Mouse (Mus musculus) hindbrain, postnatal 0 days (tissue): Measurements from ENCODE around the gene Srarp. TPM values are rescaled to one million over a fixed set of nuclear protein-coding genes. Genes with fewer than 3 reads are reported as not detected.

ENCODE experiments used
- ATAC-seq: fragments of 200-750 bp; cut with Nextera tagmentation; 2 replicates; pipeline ENCODE4 v1.8.0; 2017; ENCODE audit warnings: mild to moderate bottlenecking, moderate TSS enrichment, moderate library complexity
- DNase-seq: peaks from one replicate; pipeline ENCODE4 v3.0.0-alpha.2; 2015; ENCODE audit warnings: low spot score
- H3K27ac ChIP-seq: fragments of 300-500 bp; sonication (generic); 2 replicates; pipeline ENCODE4 v1.5.1; 2014; ENCODE audit warnings: mild to moderate bottlenecking
- H3K27me3 ChIP-seq: fragments of 300-500 bp; sonication (generic); 2 replicates; pipeline ENCODE4 v1.6.1; 2014; ENCODE audit warnings: low read length, mixed read lengths; ENCODE audit not compliant: insufficient read depth
- H3K36me3 ChIP-seq: fragments of 300-500 bp; sonication (generic); 2 replicates; pipeline ENCODE4 v1.6.1; 2014; ENCODE audit warnings: low read length, mixed read lengths; ENCODE audit not compliant: insufficient read depth
- H3K4me1 ChIP-seq: fragments of 300-500 bp; sonication (generic); 2 replicates; pipeline ENCODE4 v1.6.1; 2014; ENCODE audit warnings: antibody characterized with exemption, low read length, mixed read lengths; ENCODE audit not compliant: insufficient read depth
- H3K4me2 ChIP-seq: fragments of 300-500 bp; sonication (generic); 2 replicates; pipeline ENCODE4 v1.6.1; 2014; ENCODE audit warnings: low read depth, mild to moderate bottlenecking, low read length, moderate library complexity, mixed read lengths
- H3K4me3 ChIP-seq: fragments of 300-500 bp; sonication (generic); 2 replicates; pipeline ENCODE4 v1.5.1; 2014; ENCODE audit warnings: low read length
- H3K9ac ChIP-seq: fragments of 300-500 bp; sonication (generic); replicated peaks from 2 replicates; pipeline ENCODE4 v1.6.1; 2014; ENCODE audit warnings: mild to moderate bottlenecking, low read length, moderate library complexity, mixed read lengths
- H3K9me3 ChIP-seq: fragments of 300-500 bp; sonication (generic); 2 replicates; pipeline ENCODE4 v1.6.1; 2016; ENCODE audit warnings: low read length, mixed read lengths
- CTCF ChIP-seq: IDR thresholded peaks from 2 replicates; pipeline ENCODE4 v1.5.1; 2016; ENCODE audit warnings: antibody characterized with exemption, control low read depth, low read depth
- whole genome bisulfite sequencing: fragments of 180-500 bp; shearing (Covaris S2); extraction: QIAGEN DNeasy Blood & Tissue Kit; methylation state at CpG from one replicate; pipeline ENCODE4 v1.1.7; 2014; 5-methylcytosine and 5-hydroxymethylcytosine counted together
- polyA plus RNA-seq: library from polyadenylated mRNA; unstranded; fragments of >200 nt; fragmentation: Nextera tagmentation; extraction: Ambion mirVana; gene quantifications from 2 replicates; pipeline ENCODE4 v1.2.1, GENCODE M21; 2015
- total RNA-seq: library from RNA; depleted of rRNA; stranded (reverse); fragments of >200 nt; gene quantifications from 2 replicates; pipeline ENCODE4 v1.2.3, GENCODE M21; 2014; rRNA removed

The Srarp gene
- 5.8 and 9.9 TPM in 2 replicates for total RNA-seq
- polyA plus RNA-seq: 0.33 and 0.54 TPM in 2 replicates

- no peaks in the 10 kb centered on the region for H3K36me3 ChIP-seq
- no peaks in the 10 kb centered on the region for H3K27me3 ChIP-seq
- WGBS: 83% methylated on average over 1 of the region's 1 CpGs
- no peak for DNase-seq
- no peak within 1 kb of the TSS for H3K4me3 ChIP-seq
- no peak for ATAC-seq
- no peaks in the 10 kb centered on the region for H3K9me3 ChIP-seq
- H3K4me1 ChIP-seq: no peaks in the 10 kb centered on the region
- TF ChIP-seq CTCF: no peak
- H3K9ac ChIP-seq: no peak within 1 kb of the TSS
- H3K4me2 ChIP-seq: no peak within 1 kb of the TSS
- no peak within 1 kb of the TSS for H3K27ac ChIP-seq
Observed at GRCm38 (mm10) chr4:141435974-141436373, at the start of gene Srarp. Gene Srarp, minus strand, starts transcription at chr4:141436105.

GRCm38 (mm10) chr4:141484071-141484470 lies 48.2 kb upstream of the Srarp start:
- H3K9ac ChIP-seq: no peak overlapping the region
- DNase-seq: no peak
- 86% methylated on average over 11 of the region's 11 CpGs for WGBS
- H3K4me1 ChIP-seq: no peaks in the 10 kb centered on the region; the same call in 1 of the 2 replicates
- H3K27ac ChIP-seq: no peak overlapping the region
- no peaks in the 10 kb centered on the region for H3K27me3 ChIP-seq
- H3K36me3 ChIP-seq: peaks cover 69% of the 10 kb centered on the region
- no peak for ATAC-seq
- H3K4me2 ChIP-seq: no peak overlapping the region
- TF ChIP-seq CTCF: no peak
- H3K4me3 ChIP-seq: no peak overlapping the region
- no peaks in the 10 kb centered on the region for H3K9me3 ChIP-seq

GRCm38 (mm10) chr4:141479411-141479810 lies 43.5 kb upstream of the Srarp start:
- ATAC-seq: no peak
- Histone ChIP-seq H3K4me3 (no peak overlapping the region), H3K4me1 (peaks cover 9% of the 10 kb centered on the region), H3K9me3 (no peaks in the 10 kb centered on the region), H3K27me3 (no peaks in the 10 kb centered on the region), H3K27ac (peak overlapping the region; percentile 90; the same call in 1 of the 2 replicates), H3K9ac (no peak overlapping the region), H3K4me2 (no peak overlapping the region), H3K36me3 (peaks cover 74% of the 10 kb centered on the region)
- peak; percentile 45 for DNase-seq
- peak; percentile 18 for TF ChIP-seq CTCF
- 65% methylated on average over 8 of the region's 8 CpGs for WGBS

GRCm38 (mm10) chr4:141478794-141479193 lies 42.9 kb upstream of the Srarp start:
- DNase-seq (no peak), ATAC-seq (no peak)
- TF ChIP-seq CTCF: no peak
- no peaks in the 10 kb centered on the region for H3K27me3 ChIP-seq
- H3K9me3 ChIP-seq: no peaks in the 10 kb centered on the region
- H3K27ac ChIP-seq: peak overlapping the region; percentile 90
- H3K36me3 ChIP-seq: peaks cover 71% of the 10 kb centered on the region
- peak overlapping the region; percentile 27; the same call in 1 of the 2 replicates for H3K4me2 ChIP-seq
- peaks cover 9% of the 10 kb centered on the region for H3K4me1 ChIP-seq
- H3K9ac ChIP-seq: 0 out of 2 replicates have a peak overlapping the region, but pooled peaks have one; percentile 24
- WGBS: 76% methylated on average over 32 of the region's 32 CpGs
- no peak overlapping the region for H3K4me3 ChIP-seq

GRCm38 (mm10) chr4:141478225-141478624 lies 42.3 kb upstream of the Srarp start:
- Histone ChIP-seq H3K36me3 (peaks cover 70% of the 10 kb centered on the region), H3K4me1 (peaks cover 9% of the 10 kb centered on the region), H3K9ac (0 out of 2 replicates have a peak overlapping the region, but pooled peaks have one; percentile 24), H3K4me3 (no peak overlapping the region), H3K27me3 (no peaks in the 10 kb centered on the region), H3K9me3 (no peaks in the 10 kb centered on the region), H3K4me2 (peak overlapping the region; percentile 27; the same call in 1 of the 2 replicates), H3K27ac (peak overlapping the region; percentile 90)
- peak; percentile 54 for DNase-seq
- no peak for ATAC-seq
- WGBS: 54% methylated on average over 23 of the region's 23 CpGs
- TF ChIP-seq CTCF: no peak

- peak overlapping the region; percentile 27; the same call in 1 of the 2 replicates for H3K4me2 ChIP-seq
- 32% methylated on average over 16 of the region's 16 CpGs for WGBS
- H3K9me3 ChIP-seq: no peaks in the 10 kb centered on the region
- peaks cover 9% of the 10 kb centered on the region for H3K4me1 ChIP-seq
- H3K27ac ChIP-seq: peak overlapping the region; percentile 90
- DNase-seq (peak; percentile 87), ATAC-seq (peak; percentile 59)
- no peak overlapping the region for H3K9ac ChIP-seq
- TF ChIP-seq CTCF: no peak
- H3K4me3 ChIP-seq: no peak overlapping the region
- peaks cover 65% of the 10 kb centered on the region for H3K36me3 ChIP-seq
- H3K27me3 ChIP-seq: no peaks in the 10 kb centered on the region
Observed at GRCm38 (mm10) chr4:141477681-141478102, 41.8 kb upstream of the Srarp start.

GRCm38 (mm10) chr4:141474431-141474830 lies 38.5 kb upstream of the Srarp start:
- H3K4me3 ChIP-seq: no peak overlapping the region
- DNase-seq: peak; percentile 40
- WGBS: 68% methylated on average over 19 of the region's 19 CpGs
- H3K36me3 ChIP-seq: peaks cover 71% of the 10 kb centered on the region
- no peak overlapping the region for H3K9ac ChIP-seq
- no peak for ATAC-seq
- TF ChIP-seq CTCF: no peak; the same call in 1 of the 2 replicates
- no peaks in the 10 kb centered on the region for H3K9me3 ChIP-seq
- no peak overlapping the region for H3K4me2 ChIP-seq
- no peak overlapping the region for H3K27ac ChIP-seq
- H3K4me1 ChIP-seq: peaks cover 9% of the 10 kb centered on the region; the same call in 1 of the 2 replicates
- H3K27me3 ChIP-seq: no peaks in the 10 kb centered on the region
